Mouse (Mus musculus): ENCODE results near the gene Kcnh1. TPM values are rescaled to one million over a fixed set of nuclear protein-coding genes. Genes with fewer than 3 reads are reported as not detected.

The Kcnh1 gene
- total and polyA plus RNA-seq, 3 experiments: not detected

- H3K4me1 ChIP-seq (ENCODE audit: control insufficient read depth in 1 of 2, insufficient read depth in 2 of 2): no peaks in the 10 kb centered on the region
- in situ Hi-C loops (cut with MboI; ENCODE audit: low pct_ligation_motif_present, low pct_unique_long_range_greater_than_20kb, low sequenced_read_pairs): no loop called here
These were observed 335.3 kb downstream of the Kcnh1 start for GRCm38 (mm10) chr1:192525711-192526350.

GRCm38 (mm10) chr1:192531490-192532146 lies 341.0 kb downstream of the Kcnh1 start:
- no peak overlapping the region for H3K4me2 ChIP-seq (ENCODE audit: insufficient read depth, low read depth, poor library complexity, severe bottlenecking)
- H3K9me3 ChIP-seq (replicated peaks; ENCODE audit: low read length): no peaks in the 10 kb centered on the region
- H3K4me3 ChIP-seq (replicated peaks in 1 of 3; ENCODE audit: low read depth in 2 of 3, low read length in 2 of 3, poor library complexity in 1 of 3): no peak overlapping the region
- no peak overlapping the region for H3K27ac ChIP-seq (ENCODE audit: insufficient read depth, low read depth)
- H3K27me3 ChIP-seq (replicated peaks): peaks cover 11% of the 10 kb centered on the region
- H3K9ac ChIP-seq (ENCODE audit: insufficient read depth, low read depth): no peak overlapping the region
- no peaks in the 10 kb centered on the region for H3K79me2 ChIP-seq (replicated peaks; ENCODE audit: control insufficient read depth, extremely low read depth, insufficient read depth, poor library complexity, severe bottlenecking)
- TF ChIP-seq SMC3 (IDR thresholded peaks at IDR 0.05; ENCODE audit: low read depth, low read length): no peak
- no peak for TF ChIP-seq POLR2AphosphoS2 (IDR thresholded peaks at IDR 0.05; ENCODE audit: low read depth, low read length)
- no peak for TF ChIP-seq MAZ (IDR thresholded peaks at IDR 0.05; ENCODE audit: low read depth, low read length)
- no peak for TF ChIP-seq KAT2A (IDR thresholded peaks at IDR 0.05; ENCODE audit: insufficient replicate concordance, low read length)
- TF ChIP-seq IRF4 (IDR thresholded peaks at IDR 0.05; ENCODE audit: low read depth, low read length): no peak
- no peak for TF ChIP-seq MXI1 (IDR thresholded peaks at IDR 0.05; ENCODE audit: low read depth, low read length)
- TF ChIP-seq HCFC1 (IDR thresholded peaks at IDR 0.05; ENCODE audit: low read depth, low read length): no peak
- TF ChIP-seq CHD2 (IDR thresholded peaks at IDR 0.05; ENCODE audit: low read length): no peak
- no peak for TF ChIP-seq CHD1 (IDR thresholded peaks at IDR 0.05; ENCODE audit: low read depth, low read length)
- peaks cover 0 to 4% of the 10 kb centered on the region in 2 experiments; a peak in 1 of 4 replicates for H3K4me1 ChIP-seq (ENCODE audit: control insufficient read depth in 1 of 2, insufficient read depth in 2 of 2)
- no peak for DNase-seq (ENCODE audit: extremely low read depth)
- no peaks in the 10 kb centered on the region for H3K36me3 ChIP-seq (replicated peaks in 1 of 2; ENCODE audit: control insufficient read depth in 1 of 2, insufficient read depth in 1 of 2, low read length in 1 of 2)
- in situ Hi-C loops (cut with MboI; ENCODE audit: low pct_ligation_motif_present, low pct_unique_long_range_greater_than_20kb, low sequenced_read_pairs): no loop called here
- dilution Hi-C loops (cut with MboI; ENCODE audit: extremely low pct_ligation_motif_present, extremely low pct_unique_long_range_greater_than_20kb, low sequenced_read_pairs): no loop called here

More at GRCm38 (mm10) chr1:192525711-192526350, 335.3 kb downstream of the Kcnh1 start:
- Histone ChIP-seq H3K9ac (ENCODE audit: insufficient read depth, low read depth) (no peak overlapping the region), H3K27me3 (replicated peaks) (peaks cover 47% of the 10 kb centered on the region), H3K27ac (ENCODE audit: insufficient read depth, low read depth) (no peak overlapping the region), H3K9me3 (replicated peaks; ENCODE audit: low read length) (no peaks in the 10 kb centered on the region), H3K79me2 (replicated peaks; ENCODE audit: control insufficient read depth, extremely low read depth, insufficient read depth, poor library complexity, severe bottlenecking) (no peaks in the 10 kb centered on the region), H3K4me3 (replicated peaks in 1 of 3; ENCODE audit: low read depth in 2 of 3, low read length in 2 of 3, poor library complexity in 1 of 3) (no peak overlapping the region), H3K4me2 (ENCODE audit: insufficient read depth, low read depth, poor library complexity, severe bottlenecking) (no peak overlapping the region), H3K36me3 (replicated peaks in 1 of 2; ENCODE audit: control insufficient read depth in 1 of 2, insufficient read depth in 1 of 2, low read length in 1 of 2) (no peaks in the 10 kb centered on the region)
- no peak for DNase-seq (ENCODE audit: extremely low read depth)
- TF ChIP-seq NELFE (IDR thresholded peaks at IDR 0.05; ENCODE audit: low read depth, low read length) (no peak), MAZ (IDR thresholded peaks at IDR 0.05; ENCODE audit: low read depth, low read length) (no peak), JUND (conservative IDR thresholded peaks at IDR 0.05; ENCODE audit: low read depth, low read length) (no peak), ZKSCAN1 (IDR thresholded peaks at IDR 0.05; ENCODE audit: borderline replicate concordance, low read depth, low read length) (no peak), IRF4 (IDR thresholded peaks at IDR 0.05; ENCODE audit: low read depth, low read length) (no peak), NRF1 (IDR thresholded peaks at IDR 0.05; ENCODE audit: low read depth, low read length) (no peak)
- dilution Hi-C loops (cut with MboI; ENCODE audit: extremely low pct_ligation_motif_present, extremely low pct_unique_long_range_greater_than_20kb, low sequenced_read_pairs): no loop called here

Measured in CH12.LX (cell line).